Mouse (Mus musculus): Measurements from ENCODE around the gene Fam228a.
"Not testable (repeated sequence)": the region's sequence is repeated elsewhere in the genome, so short reads cannot be mapped to it uniquely, and the experiment has no call there.

The Fam228a gene

GRCm38 (mm10) chr12:4715606-4716005 is 22.6 kb downstream of the Fam228a start:
- no peak for DNase-seq

GRCm38 (mm10) chr12:4713361-4713760 is 24.9 kb downstream of the Fam228a start:
- DNase-seq: no peak

- DNase-seq: no peak
Observed at GRCm38 (mm10) chr12:4709926-4710325, 28.3 kb downstream of the Fam228a start.

- DNase-seq: no peak
Observed at GRCm38 (mm10) chr12:4708881-4709604, 29.2 kb downstream of the Fam228a start.

GRCm38 (mm10) chr12:4708296-4708695 is 29.9 kb downstream of the Fam228a start:
- no peak for DNase-seq

- no peak for DNase-seq
Observed at GRCm38 (mm10) chr12:4707488-4708017, 30.7 kb downstream of the Fam228a start.

- no peak for DNase-seq
Observed at GRCm38 (mm10) chr12:4706901-4707300, 31.3 kb downstream of the Fam228a start.

- DNase-seq: no peak
Observed at GRCm38 (mm10) chr12:4706175-4706574, 32.1 kb downstream of the Fam228a start.

GRCm38 (mm10) chr12:4705626-4706025 is 32.6 kb downstream of the Fam228a start:
- not testable (repeated sequence) for DNase-seq

- no peak for DNase-seq
Observed at GRCm38 (mm10) chr12:4694534-4694933, 43.7 kb downstream of the Fam228a start.

GRCm38 (mm10) chr12:4691193-4691592 is 47.0 kb downstream of the Fam228a start:
- DNase-seq: no peak

- DNase-seq: no peak
Observed at GRCm38 (mm10) chr12:4689341-4689740, 48.9 kb downstream of the Fam228a start.

GRCm38 (mm10) chr12:4688386-4688785 is 49.8 kb downstream of the Fam228a start:
- DNase-seq: no peak

GRCm38 (mm10) chr12:4685441-4685840 is 52.8 kb downstream of the Fam228a start:
- DNase-seq: no peak

GRCm38 (mm10) chr12:4679971-4680370 is 58.3 kb downstream of the Fam228a start:
- DNase-seq: no peak

GRCm38 (mm10) chr12:4676336-4676735 is 61.9 kb downstream of the Fam228a start:
- no peak for DNase-seq

- no peak for DNase-seq
Observed at GRCm38 (mm10) chr12:4665675-4666037, 72.6 kb downstream of the Fam228a start.

GRCm38 (mm10) chr12:4664929-4665674 is 73.1 kb downstream of the Fam228a start:
- peak; percentile 9 for DNase-seq
